Mouse (Mus musculus) hindbrain, embryonic 11.5 days (tissue): ENCODE data around the gene Plet1. TPM values are rescaled to one million over a fixed set of nuclear protein-coding genes. Genes with fewer than 3 reads are reported as not detected.

Experiments
- ATAC-seq: fragments of 200-750 bp; cut with Nextera tagmentation; 2 replicates; pipeline ENCODE4 v1.8.0; 2017; ENCODE audit warnings: mild to moderate bottlenecking, moderate TSS enrichment, moderate library complexity; ENCODE audit not compliant: low FRiP score
- DNase-seq: peaks from one replicate; pipeline ENCODE4 v3.0.0-alpha.2; 2015; ENCODE audit warnings: low spot score
- H3K27ac ChIP-seq: fragments of 300-500 bp; sonication (generic); 2 replicates; pipeline ENCODE4 v1.5.1; 2014; ENCODE audit warnings: mild to moderate bottlenecking, low read depth, low read length
- H3K27me3 ChIP-seq: fragments of 300-500 bp; sonication (generic); 2 replicates; pipeline ENCODE4 v1.6.1; 2014; ENCODE audit warnings: mild to moderate bottlenecking, low read length, moderate library complexity, mixed read lengths; ENCODE audit not compliant: control insufficient read depth, insufficient read depth
- H3K36me3 ChIP-seq: fragments of 300-500 bp; sonication (generic); 2 replicates; pipeline ENCODE4 v1.6.1; 2014; ENCODE audit warnings: mild to moderate bottlenecking, low read length, moderate library complexity, mixed read lengths; ENCODE audit not compliant: control insufficient read depth, insufficient read depth
- H3K4me1 ChIP-seq: fragments of 300-500 bp; sonication (generic); replicated peaks from 2 replicates; pipeline ENCODE4 v1.6.1; 2014; ENCODE audit warnings: low read length, mixed read lengths; ENCODE audit not compliant: control insufficient read depth, insufficient read depth
- H3K4me2 ChIP-seq: fragments of 300-500 bp; sonication (generic); replicated peaks from 2 replicates; pipeline ENCODE4 v1.6.1; 2014; ENCODE audit warnings: mild to moderate bottlenecking, low read depth, low read length
- H3K4me3 ChIP-seq: fragments of 300-500 bp; sonication (generic); 2 replicates; pipeline ENCODE4 v1.5.1; 2014; ENCODE audit warnings: low read depth, low read length
- H3K9ac ChIP-seq: fragments of 300-500 bp; sonication (generic); 2 replicates; pipeline ENCODE4 v1.6.1; 2014; ENCODE audit warnings: low read depth, low read length
- H3K9me3 ChIP-seq: fragments of 300-500 bp; sonication (generic); 2 replicates; pipeline ENCODE4 v1.6.1; 2016; ENCODE audit warnings: low read length; ENCODE audit not compliant: control insufficient read depth
- WGBS: fragments of 180-500 bp; shearing (Covaris S2); extraction: QIAGEN DNeasy Blood & Tissue Kit; methylation state at CpG from one replicate; pipeline ENCODE4 v1.1.7; 2014; 5-methylcytosine and 5-hydroxymethylcytosine counted together
- polyA plus RNA-seq: library from polyadenylated mRNA; unstranded; fragments of >200 nt; fragmentation: Nextera tagmentation; extraction: Ambion mirVana; gene quantifications from 2 replicates; pipeline ENCODE4 v1.2.1, GENCODE M21; 2014

The Plet1 gene
- polyA plus RNA-seq, 1 experiment from 2014 or later, result 0.59 TPM

GRCm38 (mm10) chr9:50553547-50553946, 59.2 kb downstream of the Plet1 start:
- H3K9ac ChIP-seq, result no peak overlapping the region
- H3K4me2 ChIP-seq, result no peak overlapping the region
- WGBS, result 85% methylated on average over 2 of the region's 2 CpGs
- H3K4me3 ChIP-seq, result no peak overlapping the region
- no peaks in the 10 kb centered on the region for H3K4me1 ChIP-seq
- no peaks in the 10 kb centered on the region for H3K36me3 ChIP-seq
- H3K9me3 ChIP-seq, result no peaks in the 10 kb centered on the region
- DNase-seq, result no peak
- no peak for ATAC-seq
- no peaks in the 10 kb centered on the region for H3K27me3 ChIP-seq
- H3K27ac ChIP-seq, result no peak overlapping the region

GRCm38 (mm10) chr9:50554241-50555093, 60.1 kb downstream of the Plet1 start, which contains the start of gene Il18:
TSS of gene Il18 (plus strand) at chr9:50554827.
- peak; percentile 49 for DNase-seq
- H3K27ac ChIP-seq, result peak within 1 kb of the TSS; percentile 45; the same call in 1 of the 2 replicates
- H3K36me3 ChIP-seq, result no peaks in the 10 kb centered on the region
- H3K4me3 ChIP-seq, result peak within 1 kb of the TSS; percentile 13; the same call in 1 of the 2 replicates
- no peaks in the 10 kb centered on the region for H3K27me3 ChIP-seq
- no peaks in the 10 kb centered on the region for H3K9me3 ChIP-seq
- H3K4me1 ChIP-seq, result no peaks in the 10 kb centered on the region
- H3K4me2 ChIP-seq, result peak within 1 kb of the TSS; percentile 20; the same call in 1 of the 2 replicates
- ATAC-seq, result peak; percentile 70; the same call in 1 of the 2 replicates
- 23% methylated on average over 12 of the region's 12 CpGs for WGBS
- peak within 1 kb of the TSS; percentile 49 for H3K9ac ChIP-seq

GRCm38 (mm10) chr9:50555094-50555446, 60.7 kb downstream of the Plet1 start, which contains the start of gene Bco2:
TSS of gene Bco2 (minus strand) at chr9:50555181.
- Histone ChIP-seq H3K4me2 (peak within 1 kb of the TSS; percentile 20; the same call in 1 of the 2 replicates), H3K4me3 (peak within 1 kb of the TSS; percentile 13; the same call in 1 of the 2 replicates), H3K9ac (peak within 1 kb of the TSS; percentile 49), H3K9me3 (no peaks in the 10 kb centered on the region), H3K27ac (peak within 1 kb of the TSS; percentile 45; the same call in 1 of the 2 replicates), H3K4me1 (no peaks in the 10 kb centered on the region), H3K27me3 (no peaks in the 10 kb centered on the region), H3K36me3 (no peaks in the 10 kb centered on the region)
- DNase-seq (no peak), ATAC-seq (no peak)
- WGBS, result 29% methylated on average over 2 of the region's 2 CpGs

Other genes starting within 250 kb of the Plet1 start
- 189 and 224 TPM in 2 replicates for gene Rpl10-ps3, start 149.6 kb upstream of the Plet1 start, polyA plus RNA-seq
- 92.6 and 98.2 TPM in 2 replicates for gene Pts, start 34.2 kb downstream of the Plet1 start, polyA plus RNA-seq
- 5.2 and 8.5 TPM in 2 replicates for gene Il18, start 60.3 kb downstream of the Plet1 start, polyA plus RNA-seq
- gene Bco2, start 60.7 kb downstream of the Plet1 start, polyA plus RNA-seq, result 0.14 and 0.20 TPM in 2 replicates
- 0.15 and 0.17 TPM in 2 replicates for gene Tex12, start 66.8 kb downstream of the Plet1 start, polyA plus RNA-seq
- 254 and 265 TPM in 2 replicates for gene Sdhd, start 109.3 kb downstream of the Plet1 start, polyA plus RNA-seq
- gene Timm8b, start 109.4 kb downstream of the Plet1 start, polyA plus RNA-seq, result 325 TPM in 2 replicates
- gene Pih1d2, start 122.8 kb downstream of the Plet1 start, polyA plus RNA-seq, result 9.0 and 9.8 TPM in 2 replicates
- 29.9 and 30.6 TPM in 2 replicates for gene Nkapd1, start 122.9 kb downstream of the Plet1 start, polyA plus RNA-seq
- gene Dlat, start 165.3 kb downstream of the Plet1 start, polyA plus RNA-seq, result 54.9 and 59.2 TPM in 2 replicates
- 25.2 and 31.0 TPM in 2 replicates for gene Dixdc1, start 245.0 kb downstream of the Plet1 start, polyA plus RNA-seq